ENCODE assay signal across 8 mouse cellular contexts in genomic region chr19:40394555-40395320, GRCm38 (mm10).
A peak's percentile ranks its signal among the peaks of the same experiment; 100 is the strongest.
DNase-seq lines count a peak whose midpoint lies in the region; ATAC-seq and TF ChIP-seq lines count a peak whose summit lies in the region.

No protein-coding gene starts in this region.

- WGBS in kidney, postnatal 0 days, result 45% methylated on average over 10 of the region's 10 CpGs

- DNase-seq in layer of hippocampus, adult 2 months (ENCODE audit: low spot score in 2 of 2), result no peak
- no peak for DNase-seq in layer of hippocampus, adult 18-20 months (ENCODE audit: low spot score in 2 of 2)
- peak; percentile 99 for DNase-seq in heart, adult 11 months
- DNase-seq in kidney, postnatal 0 days (ENCODE audit: low spot score), result peak; percentile 63
- DNase-seq in frontal cortex, postnatal 25 days (ENCODE audit: low spot score in 2 of 2), result no peak
- DNase-seq in spleen, postnatal 36 days (ENCODE audit: low spot score in 2 of 2), result no peak
- DNase-seq in left cerebral cortex, postnatal 10 days (ENCODE audit: extremely low spot score in 1 of 2, low spot score in 2 of 2), result no peak

- H3K27ac ChIP-seq in layer of hippocampus, adult 2 months, result peak overlapping the region; percentile 63
- peak overlapping the region; percentile 83 for H3K27ac ChIP-seq in kidney, postnatal 0 days

- intact Hi-C loops in left cerebral cortex, postnatal 10 days (cut with DNase I), result loop anchor here (5.0 to 10.0 kb wide), 2 partner anchors 120 to 148 kb away; partner anchors contain the start of gene Sorbs1

- ATAC-seq in kidney, postnatal 0 days (replicated peaks; ENCODE audit: low FRiP score, low read depth), result 0 out of 2 replicates have a peak, but pooled peaks have one; percentile 34

- H3K9ac ChIP-seq in kidney, postnatal 0 days (ENCODE audit: low read depth, low read length), result no peak overlapping the region

- no peaks in the 10 kb centered on the region for H3K9me3 ChIP-seq in kidney, postnatal 0 days (replicated peaks; ENCODE audit: low read length)
- H3K9me3 ChIP-seq in megakaryocyte, embryonic 14.5 days, result no peaks in the 10 kb centered on the region

- no peaks in the 10 kb centered on the region; the same call in none of the 2 replicates for H3K4me1 ChIP-seq in kidney, postnatal 0 days (replicated peaks; ENCODE audit: insufficient read depth, low read length)
- peaks cover 83% of the 10 kb centered on the region for H3K4me1 ChIP-seq in megakaryocyte, embryonic 14.5 days

- no peaks in the 10 kb centered on the region for H3K27me3 ChIP-seq in kidney, postnatal 0 days (ENCODE audit: insufficient read depth, low read length)
- no peaks in the 10 kb centered on the region for H3K27me3 ChIP-seq in megakaryocyte, embryonic 14.5 days (replicated peaks)

- no peak overlapping the region for H3K4me2 ChIP-seq in kidney, postnatal 0 days (ENCODE audit: low read length)

- H3K4me3 ChIP-seq in layer of hippocampus, adult 2 months, result no peak overlapping the region
- H3K4me3 ChIP-seq in kidney, postnatal 0 days (replicated peaks; ENCODE audit: low read depth, low read length), result no peak overlapping the region
- peak overlapping the region; percentile 69 for H3K4me3 ChIP-seq in megakaryocyte, embryonic 14.5 days (replicated peaks)

- no peaks in the 10 kb centered on the region; the same call in 1 of the 2 replicates for H3K36me3 ChIP-seq in kidney, postnatal 0 days (ENCODE audit: insufficient read depth, low read length)
- H3K36me3 ChIP-seq in megakaryocyte, embryonic 14.5 days (replicated peaks; ENCODE audit: low read length), result peaks cover 21% of the 10 kb centered on the region

- no peak for TF ChIP-seq CTCF in layer of hippocampus, adult 2 months (conservative IDR thresholded peaks at IDR 0.05)
- no peak for TF ChIP-seq CTCF in kidney, postnatal 0 days (IDR thresholded peaks at IDR 0.05; ENCODE audit: low read depth)

Comparison
In these comparisons a context has a peak if more than half of its experiments do, and no peak if none do; other contexts are left out.
1. DNase-seq: peak in heart, adult 11 months (single experiment) and kidney, postnatal 0 days (single experiment); none in layer of hippocampus, adult 2 months (0 of 2), layer of hippocampus, adult 18-20 months (0 of 2), frontal cortex, postnatal 25 days (0 of 2), spleen, postnatal 36 days (0 of 2) and left cerebral cortex, postnatal 10 days (0 of 2).